Mouse (Mus musculus): ENCODE data around the gene Tgif2. TPM values are rescaled to one million over a fixed set of nuclear protein-coding genes. Genes with fewer than 3 reads are reported as not detected.

Tgif2 gene
- polyA plus RNA-seq, 1 experiment from 2014 or later, result 100.0 TPM

- H3K9me3 ChIP-seq (ENCODE audit: control insufficient read depth, low read length), result no peaks in the 10 kb centered on the region
- H3K9ac ChIP-seq (ENCODE audit: low read length), result no peak overlapping the region
- H3K4me2 ChIP-seq (ENCODE audit: low read depth, severe bottlenecking), result no peak overlapping the region
- no peak for DNase-seq (ENCODE audit: low spot score)
- no peak for ATAC-seq (ENCODE audit: insufficient number of reproducible peaks, low FRiP score, low TSS enrichment, low read depth)
- WGBS, result 74% methylated on average over 10 of the region's 10 CpGs
- no peaks in the 10 kb centered on the region for H3K36me3 ChIP-seq (ENCODE audit: control insufficient read depth, insufficient read depth, low read length)
- H3K4me1 ChIP-seq (ENCODE audit: control insufficient read depth, insufficient read depth, low read length), result no peaks in the 10 kb centered on the region
- H3K4me3 ChIP-seq (ENCODE audit: low read depth, low read length), result no peak overlapping the region
- no peaks in the 10 kb centered on the region for H3K27me3 ChIP-seq (ENCODE audit: control insufficient read depth, insufficient read depth, low read length)
- H3K27ac ChIP-seq (replicated peaks; ENCODE audit: low read depth, low read length), result no peak overlapping the region
Measured at GRCm38 (mm10) chr2:156886084-156886631, 46.4 kb downstream of the Tgif2 start.

- H3K4me1 ChIP-seq (ENCODE audit: control insufficient read depth, insufficient read depth, low read length), result no peaks in the 10 kb centered on the region
- no peak within 1 kb of the TSS for H3K4me3 ChIP-seq (ENCODE audit: low read depth, low read length)
- H3K9ac ChIP-seq (ENCODE audit: low read length), result no peak within 1 kb of the TSS
- 63% methylated on average over 6 of the region's 6 CpGs for WGBS
- ATAC-seq (ENCODE audit: insufficient number of reproducible peaks, low FRiP score, low TSS enrichment, low read depth) (no peak), DNase-seq (ENCODE audit: low spot score) (no peak)
- H3K27ac ChIP-seq (replicated peaks; ENCODE audit: low read depth, low read length), result no peak within 1 kb of the TSS
- H3K27me3 ChIP-seq (ENCODE audit: control insufficient read depth, insufficient read depth, low read length), result no peaks in the 10 kb centered on the region
- no peaks in the 10 kb centered on the region for H3K9me3 ChIP-seq (ENCODE audit: control insufficient read depth, low read length)
- H3K4me2 ChIP-seq (ENCODE audit: low read depth, severe bottlenecking), result no peak within 1 kb of the TSS
- H3K36me3 ChIP-seq (ENCODE audit: control insufficient read depth, insufficient read depth, low read length), result no peaks in the 10 kb centered on the region
Measured at GRCm38 (mm10) chr2:156887017-156887416, 47.2 kb downstream of the Tgif2 start, which contains the start of gene Sla2. Gene Sla2 (minus strand): TSS chr2:156887192.

DNA sequence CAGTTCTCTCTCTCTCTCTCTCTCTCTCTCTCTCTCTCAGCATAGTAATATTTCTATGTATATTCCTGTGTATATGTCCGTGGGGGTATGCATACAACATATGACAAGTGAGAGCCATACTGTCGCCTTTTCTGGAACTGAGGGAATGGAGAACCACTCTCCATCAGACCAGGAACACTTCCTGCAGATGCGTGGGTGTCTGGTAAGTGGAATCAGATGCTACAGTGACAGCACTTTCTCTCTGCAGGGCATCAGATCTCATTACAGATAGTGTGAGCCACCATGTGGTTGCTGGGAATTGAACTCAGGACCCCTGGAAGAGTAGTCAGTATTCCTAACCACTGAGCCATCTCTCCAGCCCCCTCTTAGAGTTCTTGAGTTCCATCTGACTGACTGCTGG is 48.7 kb downstream of the Tgif2 start:
- no peaks in the 10 kb centered on the region for H3K36me3 ChIP-seq (ENCODE audit: control insufficient read depth, insufficient read depth, low read length)
- no peak overlapping the region for H3K9ac ChIP-seq (ENCODE audit: low read length)
- ATAC-seq (ENCODE audit: insufficient number of reproducible peaks, low FRiP score, low TSS enrichment, low read depth) (no peak), DNase-seq (ENCODE audit: low spot score) (no peak)
- H3K4me1 ChIP-seq (ENCODE audit: control insufficient read depth, insufficient read depth, low read length), result no peaks in the 10 kb centered on the region
- no peaks in the 10 kb centered on the region for H3K9me3 ChIP-seq (ENCODE audit: control insufficient read depth, low read length)
- H3K4me2 ChIP-seq (ENCODE audit: low read depth, severe bottlenecking), result no peak overlapping the region
- WGBS, result 66% methylated on average over 3 of the region's 3 CpGs
- H3K4me3 ChIP-seq (ENCODE audit: low read depth, low read length), result no peak overlapping the region
- no peaks in the 10 kb centered on the region for H3K27me3 ChIP-seq (ENCODE audit: control insufficient read depth, insufficient read depth, low read length)
- H3K27ac ChIP-seq (replicated peaks; ENCODE audit: low read depth, low read length), result no peak overlapping the region

DNA sequence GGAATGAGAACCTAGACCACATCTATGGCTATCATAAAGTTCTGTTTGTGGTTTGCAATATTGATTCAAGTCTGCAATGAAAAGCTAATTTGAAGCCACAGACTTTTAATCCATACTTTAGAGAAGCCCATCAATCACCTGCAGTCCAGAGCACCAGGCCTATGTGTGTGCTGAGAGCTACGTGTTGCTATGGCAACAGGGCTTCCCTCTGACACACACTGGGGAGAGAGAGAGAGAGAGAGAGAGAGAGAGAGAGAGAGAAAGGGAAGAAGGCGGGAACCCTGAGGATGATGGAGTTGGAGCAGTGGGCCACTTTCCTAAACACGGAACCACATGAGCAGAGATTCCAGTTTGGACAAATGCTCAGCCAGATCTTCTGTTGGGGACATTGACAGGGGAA is 52.4 kb downstream of the Tgif2 start:
- Histone ChIP-seq H3K36me3 (ENCODE audit: control insufficient read depth, insufficient read depth, low read length) (no peaks in the 10 kb centered on the region), H3K4me1 (ENCODE audit: control insufficient read depth, insufficient read depth, low read length) (no peaks in the 10 kb centered on the region), H3K9me3 (ENCODE audit: control insufficient read depth, low read length) (no peaks in the 10 kb centered on the region), H3K4me2 (ENCODE audit: low read depth, severe bottlenecking) (no peak overlapping the region), H3K9ac (ENCODE audit: low read length) (no peak overlapping the region), H3K27me3 (ENCODE audit: control insufficient read depth, insufficient read depth, low read length) (no peaks in the 10 kb centered on the region), H3K4me3 (ENCODE audit: low read depth, low read length) (no peak overlapping the region), H3K27ac (replicated peaks; ENCODE audit: low read depth, low read length) (no peak overlapping the region)
- 60% methylated on average over 3 of the region's 3 CpGs for WGBS
- no peak for DNase-seq (ENCODE audit: low spot score)
- no peak for ATAC-seq (ENCODE audit: insufficient number of reproducible peaks, low FRiP score, low TSS enrichment, low read depth)

- ATAC-seq (ENCODE audit: insufficient number of reproducible peaks, low FRiP score, low TSS enrichment, low read depth) (no peak), DNase-seq (ENCODE audit: low spot score) (no peak)
- H3K4me1 ChIP-seq (ENCODE audit: control insufficient read depth, insufficient read depth, low read length), result no peaks in the 10 kb centered on the region
- H3K9ac ChIP-seq (ENCODE audit: low read length), result no peak overlapping the region
- no peak overlapping the region for H3K4me2 ChIP-seq (ENCODE audit: low read depth, severe bottlenecking)
- no peaks in the 10 kb centered on the region for H3K27me3 ChIP-seq (ENCODE audit: control insufficient read depth, insufficient read depth, low read length)
- H3K27ac ChIP-seq (replicated peaks; ENCODE audit: low read depth, low read length), result no peak overlapping the region
- no peak overlapping the region for H3K4me3 ChIP-seq (ENCODE audit: low read depth, low read length)
- H3K9me3 ChIP-seq (ENCODE audit: control insufficient read depth, low read length), result no peaks in the 10 kb centered on the region
- 83% methylated on average over 6 of the region's 6 CpGs for WGBS
- H3K36me3 ChIP-seq (ENCODE audit: control insufficient read depth, insufficient read depth, low read length), result no peaks in the 10 kb centered on the region
Measured at GRCm38 (mm10) chr2:156892821-156893220, 53.0 kb downstream of the Tgif2 start.

GRCm38 (mm10) chr2:156894496-156895265 is 54.9 kb downstream of the Tgif2 start:
- H3K36me3 ChIP-seq (ENCODE audit: control insufficient read depth, insufficient read depth, low read length), result no peaks in the 10 kb centered on the region
- no peak overlapping the region for H3K27ac ChIP-seq (replicated peaks; ENCODE audit: low read depth, low read length)
- H3K4me3 ChIP-seq (ENCODE audit: low read depth, low read length), result no peak overlapping the region
- no peaks in the 10 kb centered on the region for H3K9me3 ChIP-seq (ENCODE audit: control insufficient read depth, low read length)
- DNase-seq (ENCODE audit: low spot score), result no peak
- 76% methylated on average over 15 of the region's 15 CpGs for whole genome bisulfite sequencing
- ATAC-seq (ENCODE audit: insufficient number of reproducible peaks, low FRiP score, low TSS enrichment, low read depth), result no peak
- H3K27me3 ChIP-seq (ENCODE audit: control insufficient read depth, insufficient read depth, low read length), result no peaks in the 10 kb centered on the region
- H3K9ac ChIP-seq (ENCODE audit: low read length), result no peak overlapping the region
- no peak overlapping the region for H3K4me2 ChIP-seq (ENCODE audit: low read depth, severe bottlenecking)
- H3K4me1 ChIP-seq (ENCODE audit: control insufficient read depth, insufficient read depth, low read length), result no peaks in the 10 kb centered on the region

DNA sequence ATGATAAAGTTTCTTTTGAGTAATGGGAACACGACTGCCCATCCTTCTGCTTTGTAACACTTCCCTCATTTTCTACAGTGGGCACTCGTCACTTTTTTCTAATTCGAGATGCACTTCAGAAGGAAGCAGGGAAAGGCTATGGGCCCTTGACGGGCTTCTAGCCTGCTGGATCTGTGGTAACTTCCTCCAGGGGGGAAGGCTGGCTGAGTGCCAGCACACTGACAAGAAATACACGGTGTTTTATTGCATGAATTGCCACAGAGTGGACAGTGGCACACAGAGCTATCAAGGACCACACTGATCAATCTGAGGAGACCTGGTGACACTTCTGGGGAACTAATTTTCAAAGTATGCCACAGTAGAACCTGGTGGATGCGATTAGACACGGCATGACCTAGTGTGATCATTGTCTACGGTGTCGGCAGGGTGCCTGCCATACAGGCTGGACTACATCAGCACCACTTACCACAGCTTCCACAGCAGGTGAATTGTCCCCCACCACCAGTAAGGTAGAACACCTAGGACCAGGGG is 56.6 kb downstream of the Tgif2 start:
- H3K4me1 ChIP-seq (ENCODE audit: control insufficient read depth, insufficient read depth, low read length), result no peaks in the 10 kb centered on the region
- no peak overlapping the region for H3K27ac ChIP-seq (replicated peaks; ENCODE audit: low read depth, low read length)
- 79% methylated on average over 9 of the region's 9 CpGs for WGBS
- H3K36me3 ChIP-seq (ENCODE audit: control insufficient read depth, insufficient read depth, low read length), result no peaks in the 10 kb centered on the region
- H3K9me3 ChIP-seq (ENCODE audit: control insufficient read depth, low read length), result no peaks in the 10 kb centered on the region
- no peak overlapping the region for H3K4me2 ChIP-seq (ENCODE audit: low read depth, severe bottlenecking)
- no peak for ATAC-seq (ENCODE audit: insufficient number of reproducible peaks, low FRiP score, low TSS enrichment, low read depth)
- no peak overlapping the region for H3K9ac ChIP-seq (ENCODE audit: low read length)
- DNase-seq (ENCODE audit: low spot score), result no peak
- H3K27me3 ChIP-seq (ENCODE audit: control insufficient read depth, insufficient read depth, low read length), result no peaks in the 10 kb centered on the region
- no peak overlapping the region for H3K4me3 ChIP-seq (ENCODE audit: low read depth, low read length)

- no peaks in the 10 kb centered on the region for H3K4me1 ChIP-seq (ENCODE audit: control insufficient read depth, insufficient read depth, low read length)
- no peak for ATAC-seq (ENCODE audit: insufficient number of reproducible peaks, low FRiP score, low TSS enrichment, low read depth)
Measured at GRCm38 (mm10) chr2:156897034-156897433, 57.2 kb downstream of the Tgif2 start.

More at GRCm38 (mm10) chr2:156897034-156897433, 57.2 kb downstream of the Tgif2 start:
- Histone ChIP-seq H3K9ac (ENCODE audit: low read length) (no peak overlapping the region), H3K36me3 (ENCODE audit: control insufficient read depth, insufficient read depth, low read length) (no peaks in the 10 kb centered on the region), H3K4me3 (ENCODE audit: low read depth, low read length) (no peak overlapping the region), H3K9me3 (ENCODE audit: control insufficient read depth, low read length) (no peaks in the 10 kb centered on the region), H3K4me2 (ENCODE audit: low read depth, severe bottlenecking) (no peak overlapping the region), H3K27ac (replicated peaks; ENCODE audit: low read depth, low read length) (no peak overlapping the region), H3K27me3 (ENCODE audit: control insufficient read depth, insufficient read depth, low read length) (no peaks in the 10 kb centered on the region)
- 90% methylated on average over 9 of the region's 9 CpGs for WGBS
- DNase-seq (ENCODE audit: low spot score), result no peak

Measured in limb, embryonic 11.5 days (tissue).